Mouse (Mus musculus) midbrain, embryonic 12.5 days (tissue): Measurements from ENCODE around the gene Mapk8ip1. TPM values are rescaled to one million over a fixed set of nuclear protein-coding genes. Genes with fewer than 3 reads are reported as not detected.

ENCODE experiments used
- ATAC-seq: fragments of 200-750 bp; cut with Nextera tagmentation; 2 replicates; pipeline ENCODE4 v1.8.0; 2017; ENCODE audit warnings: low read depth, moderate TSS enrichment, moderate library complexity; ENCODE audit not compliant: low FRiP score
- H3K27ac ChIP-seq: fragments of 300-500 bp; sonication (generic); replicated peaks from 2 replicates; pipeline ENCODE4 v1.5.1; 2016; ENCODE audit warnings: mild to moderate bottlenecking
- H3K27me3 ChIP-seq: fragments of 300-500 bp; sonication (generic); 2 replicates; pipeline ENCODE4 v1.6.1; 2016; ENCODE audit warnings: mild to moderate bottlenecking
- H3K36me3 ChIP-seq: fragments of 300-500 bp; sonication (generic); 2 replicates; pipeline ENCODE4 v1.6.1; 2016
- H3K4me1 ChIP-seq: fragments of 300-500 bp; sonication (generic); 2 replicates; pipeline ENCODE4 v1.6.1; 2016
- H3K4me2 ChIP-seq: fragments of 300-500 bp; sonication (generic); replicated peaks from 2 replicates; pipeline ENCODE4 v1.6.1; 2016; ENCODE audit warnings: mild to moderate bottlenecking, moderate library complexity
- H3K4me3 ChIP-seq: fragments of 300-500 bp; sonication (generic); 2 replicates; pipeline ENCODE4 v1.5.1; 2016; ENCODE audit warnings: mild to moderate bottlenecking
- H3K9ac ChIP-seq: fragments of 300-500 bp; sonication (generic); replicated peaks from 2 replicates; pipeline ENCODE4 v1.6.1; 2016; ENCODE audit warnings: mild to moderate bottlenecking, moderate library complexity
- H3K9me3 ChIP-seq: fragments of 300-500 bp; sonication (generic); 2 replicates; pipeline ENCODE4 v1.6.1; 2016; ENCODE audit warnings: mild to moderate bottlenecking
- WGBS: fragments of 180-500 bp; shearing (Covaris S2); methylation state at CpG from one replicate; pipeline ENCODE4 v1.1.7; 2016; 5-methylcytosine and 5-hydroxymethylcytosine counted together
- polyA plus RNA-seq: library from polyadenylated mRNA; unstranded; fragments of >200 nt; fragmentation: Nextera tagmentation; extraction: Ambion mirVana; gene quantifications from 2 replicates; pipeline ENCODE4 v1.2.1, GENCODE M21; 2016

Gene Mapk8ip1
- 105 and 112 TPM in 2 replicates for polyA plus RNA-seq

- H3K9me3 ChIP-seq, result no peaks in the 10 kb centered on the region
- WGBS, result 2% methylated on average over 31 of the region's 59 CpGs
- H3K4me3 ChIP-seq, result peak within 1 kb of the TSS; percentile 83
- no peaks in the 10 kb centered on the region; the same call in 1 of the 2 replicates for H3K27me3 ChIP-seq
- H3K4me1 ChIP-seq, result peaks cover 44% of the 10 kb centered on the region
- peaks cover 25% of the 10 kb centered on the region for H3K36me3 ChIP-seq
- peak; percentile 69 for ATAC-seq
- peak within 1 kb of the TSS; percentile 61 for H3K27ac ChIP-seq
- peak within 1 kb of the TSS; percentile 89 for H3K4me2 ChIP-seq
- H3K9ac ChIP-seq, result peak within 1 kb of the TSS; percentile 96
These were observed at the start of gene Mapk8ip1 for GRCm38 (mm10) chr2:92401091-92401561. Gene Mapk8ip1, minus strand, starts transcription at chr2:92401263.

GRCm38 (mm10) chr2:92447121-92447740 lies 46.2 kb upstream of the Mapk8ip1 start:
- 75% methylated on average over 7 of the region's 7 CpGs for WGBS
- no peaks in the 10 kb centered on the region for H3K27me3 ChIP-seq
- no peak overlapping the region for H3K4me2 ChIP-seq
- H3K4me1 ChIP-seq, result 0 out of 2 replicates have a peak, but pooled peaks cover 2% of the 10 kb centered on the region
- no peak overlapping the region for H3K4me3 ChIP-seq
- H3K9ac ChIP-seq, result no peak overlapping the region
- H3K27ac ChIP-seq, result no peak overlapping the region
- H3K9me3 ChIP-seq, result no peaks in the 10 kb centered on the region
- no peaks in the 10 kb centered on the region for H3K36me3 ChIP-seq
- ATAC-seq, result no peak

DNA sequence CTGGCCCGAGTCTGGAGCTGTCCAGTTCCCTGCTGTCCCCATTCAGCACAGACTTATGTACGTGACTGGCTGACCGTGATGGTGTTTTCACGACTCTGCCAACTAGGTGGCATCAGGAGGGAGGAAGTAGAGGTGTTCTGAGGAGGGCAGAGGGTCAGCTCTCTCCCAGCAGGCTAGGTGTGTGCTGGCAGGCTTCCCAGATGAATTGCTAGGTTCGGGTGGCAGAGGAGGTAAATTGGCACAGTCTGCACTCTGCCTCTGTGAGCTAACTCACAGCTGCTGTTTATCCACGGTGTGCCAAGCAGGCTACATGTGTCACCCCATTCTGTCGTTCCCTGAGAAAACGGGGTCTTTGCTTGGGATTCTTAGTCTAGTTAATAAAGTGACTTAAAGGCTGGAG lies 45.6 kb upstream of the Mapk8ip1 start:
- Histone ChIP-seq H3K27me3 (no peaks in the 10 kb centered on the region), H3K27ac (no peak overlapping the region), H3K9ac (no peak overlapping the region), H3K4me3 (no peak overlapping the region), H3K36me3 (no peaks in the 10 kb centered on the region), H3K9me3 (no peaks in the 10 kb centered on the region), H3K4me1 (0 out of 2 replicates have a peak, but pooled peaks cover 2% of the 10 kb centered on the region), H3K4me2 (no peak overlapping the region)
- no peak for ATAC-seq
- 69% methylated on average over 8 of the region's 8 CpGs for WGBS

GRCm38 (mm10) chr2:92445890-92446289 lies 44.8 kb upstream of the Mapk8ip1 start:
- H3K4me3 ChIP-seq, result no peak overlapping the region
- WGBS, result 36% methylated on average over 9 of the region's 9 CpGs

DNA sequence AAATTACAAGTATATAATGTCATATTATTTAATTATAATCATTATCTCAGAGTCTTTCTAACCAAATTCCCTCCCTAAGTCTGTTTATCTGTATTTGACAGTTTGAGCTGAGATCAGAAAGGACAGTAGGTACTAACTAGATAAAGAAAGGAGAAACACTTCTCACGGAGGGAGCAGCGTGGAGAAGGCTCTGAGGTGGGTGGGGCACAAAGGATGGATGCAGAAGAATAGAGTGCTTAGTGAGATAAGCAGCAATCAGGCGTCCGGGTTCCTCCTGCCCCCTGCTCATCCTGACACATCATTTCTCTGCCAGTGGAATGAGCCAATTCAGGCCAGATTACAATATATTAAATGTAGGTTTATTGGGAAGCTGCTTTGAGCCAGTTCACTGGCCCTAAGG lies 43.3 kb upstream of the Mapk8ip1 start:
- no peaks in the 10 kb centered on the region for H3K27me3 ChIP-seq
- WGBS, result 45% methylated on average over 4 of the region's 4 CpGs
- 0 out of 2 replicates have a peak, but pooled peaks cover 2% of the 10 kb centered on the region for H3K4me1 ChIP-seq
- H3K27ac ChIP-seq, result no peak overlapping the region
- no peak overlapping the region for H3K4me2 ChIP-seq
- H3K36me3 ChIP-seq, result no peaks in the 10 kb centered on the region
- no peak for ATAC-seq
- no peak overlapping the region for H3K9ac ChIP-seq
- no peaks in the 10 kb centered on the region for H3K9me3 ChIP-seq
- no peak overlapping the region for H3K4me3 ChIP-seq

More at GRCm38 (mm10) chr2:92445890-92446289, 44.8 kb upstream of the Mapk8ip1 start:
- H3K4me1 ChIP-seq, result 0 out of 2 replicates have a peak, but pooled peaks cover 2% of the 10 kb centered on the region
- no peaks in the 10 kb centered on the region for H3K36me3 ChIP-seq
- H3K27me3 ChIP-seq, result no peaks in the 10 kb centered on the region
- H3K9ac ChIP-seq, result no peak overlapping the region
- no peaks in the 10 kb centered on the region for H3K9me3 ChIP-seq
- no peak overlapping the region for H3K4me2 ChIP-seq
- no peak overlapping the region for H3K27ac ChIP-seq
- no peak for ATAC-seq

DNA sequence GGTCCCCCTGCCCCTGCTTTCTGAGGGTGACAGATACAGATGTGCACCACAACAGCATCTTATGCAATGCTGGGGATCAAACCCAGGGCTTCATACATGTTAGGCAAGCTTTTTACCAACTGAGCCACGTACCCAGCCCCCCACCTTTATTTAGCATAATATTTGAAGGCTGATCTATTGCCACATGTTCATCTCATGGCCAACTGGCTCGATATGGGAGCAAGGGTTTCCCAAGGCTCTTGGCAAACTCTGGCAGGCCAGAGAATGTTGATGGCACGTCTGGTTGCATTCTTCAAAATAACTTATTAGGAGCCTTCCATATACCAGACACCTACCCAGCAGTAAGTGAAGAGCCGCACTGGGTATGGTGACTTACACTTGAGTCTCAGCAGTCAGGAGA lies 42.2 kb upstream of the Mapk8ip1 start:
- Histone ChIP-seq H3K4me1 (0 out of 2 replicates have a peak, but pooled peaks cover 2% of the 10 kb centered on the region), H3K27me3 (no peaks in the 10 kb centered on the region), H3K4me3 (no peak overlapping the region), H3K9ac (no peak overlapping the region), H3K9me3 (no peaks in the 10 kb centered on the region), H3K27ac (no peak overlapping the region), H3K4me2 (no peak overlapping the region), H3K36me3 (no peaks in the 10 kb centered on the region)
- 79% methylated on average over 4 of the region's 4 CpGs for WGBS
- no peak for ATAC-seq

DNA sequence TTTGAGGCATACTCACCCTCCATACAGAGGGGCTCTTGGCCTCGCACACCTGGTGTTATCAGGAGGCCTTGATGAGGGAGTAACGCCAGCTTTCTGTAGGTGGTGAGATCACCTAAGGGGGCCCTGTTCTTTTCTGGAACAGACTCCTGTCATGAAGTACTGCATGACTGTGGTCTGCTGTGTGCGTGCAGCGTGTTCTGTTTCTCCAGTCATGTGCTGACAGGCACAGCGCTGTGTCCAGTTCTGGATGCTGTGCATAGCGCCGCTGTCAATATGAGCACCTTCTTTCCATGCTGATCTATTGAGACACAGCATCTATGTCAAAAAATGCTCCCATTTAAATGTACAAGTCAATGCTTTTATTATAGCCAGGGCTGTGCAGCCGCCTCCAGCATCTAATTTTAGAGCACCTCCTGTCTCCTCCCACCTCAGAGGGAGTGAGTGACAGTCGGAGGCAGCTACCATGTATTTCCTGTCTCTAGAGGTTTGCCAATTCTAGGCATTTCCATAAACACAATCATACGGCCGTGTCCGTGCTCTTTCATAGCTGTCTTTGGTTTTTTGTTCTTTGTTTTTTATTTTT lies 41.4 kb upstream of the Mapk8ip1 start:
- 80% methylated on average over 12 of the region's 12 CpGs for WGBS

GRCm38 (mm10) chr2:92440432-92440831 lies 39.4 kb upstream of the Mapk8ip1 start:
- Histone ChIP-seq H3K9ac (no peak overlapping the region), H3K27ac (no peak overlapping the region), H3K9me3 (no peaks in the 10 kb centered on the region), H3K36me3 (no peaks in the 10 kb centered on the region), H3K4me1 (peaks cover 3% of the 10 kb centered on the region), H3K4me3 (no peak overlapping the region), H3K4me2 (no peak overlapping the region), H3K27me3 (peaks cover 2% of the 10 kb centered on the region; the same call in 1 of the 2 replicates)
- WGBS, result 71% methylated on average over 6 of the region's 6 CpGs
- no peak for ATAC-seq

More for the DNA sequence above, 41.4 kb upstream of the Mapk8ip1 start:
- no peak for ATAC-seq
- no peaks in the 10 kb centered on the region for H3K9me3 ChIP-seq
- no peaks in the 10 kb centered on the region for H3K36me3 ChIP-seq
- H3K9ac ChIP-seq, result no peak overlapping the region
- no peak overlapping the region for H3K27ac ChIP-seq
- H3K4me2 ChIP-seq, result no peak overlapping the region
- H3K27me3 ChIP-seq, result no peaks in the 10 kb centered on the region
- H3K4me3 ChIP-seq, result no peak overlapping the region
- peaks cover 5% of the 10 kb centered on the region for H3K4me1 ChIP-seq

GRCm38 (mm10) chr2:92438567-92438966 lies 37.5 kb upstream of the Mapk8ip1 start:
- no peak for ATAC-seq
- H3K27me3 ChIP-seq, result peaks cover 8% of the 10 kb centered on the region; the same call in 1 of the 2 replicates
- peaks cover 10% of the 10 kb centered on the region for H3K4me1 ChIP-seq
- no peaks in the 10 kb centered on the region for H3K36me3 ChIP-seq
- no peak overlapping the region for H3K4me3 ChIP-seq
- no peak overlapping the region for H3K4me2 ChIP-seq
- H3K9me3 ChIP-seq, result no peaks in the 10 kb centered on the region
- no peak overlapping the region for H3K9ac ChIP-seq
- no peak overlapping the region for H3K27ac ChIP-seq
- 59% methylated on average over 3 of the region's 3 CpGs for WGBS

DNA sequence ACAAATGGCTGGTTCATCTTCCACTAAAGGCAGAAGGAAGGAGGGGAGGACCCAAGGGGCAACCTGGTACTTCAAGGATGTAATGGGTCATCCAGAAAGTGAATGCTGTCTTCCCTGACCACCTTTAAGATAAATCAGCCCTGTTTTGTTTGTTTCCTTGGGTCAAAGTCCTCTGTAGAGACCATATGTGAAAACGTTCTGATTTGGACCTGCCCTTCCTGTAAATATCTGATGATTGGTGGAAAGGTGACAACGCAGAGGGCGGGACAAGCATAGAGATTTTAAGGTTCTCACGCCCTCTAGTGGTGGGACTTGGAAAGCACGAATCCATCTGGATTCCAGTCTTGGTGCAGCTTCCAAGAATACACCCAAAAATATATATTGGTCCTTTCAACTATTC lies 36.8 kb upstream of the Mapk8ip1 start:
- no peak overlapping the region for H3K9ac ChIP-seq
- H3K27me3 ChIP-seq, result peaks cover 8% of the 10 kb centered on the region; the same call in 1 of the 2 replicates
- H3K4me1 ChIP-seq, result peaks cover 13% of the 10 kb centered on the region
- peak overlapping the region; percentile 40; the same call in 1 of the 2 replicates for H3K4me2 ChIP-seq
- H3K36me3 ChIP-seq, result no peaks in the 10 kb centered on the region
- WGBS, result under 1% methylated on average over 5 of the region's 5 CpGs
- no peak overlapping the region for H3K27ac ChIP-seq
- ATAC-seq, result no peak
- H3K4me3 ChIP-seq, result no peak overlapping the region
- H3K9me3 ChIP-seq, result no peaks in the 10 kb centered on the region

- Histone ChIP-seq H3K36me3 (no peaks in the 10 kb centered on the region), H3K4me3 (no peak overlapping the region), H3K4me1 (peaks cover 18% of the 10 kb centered on the region), H3K9me3 (no peaks in the 10 kb centered on the region), H3K27me3 (peaks cover 8% of the 10 kb centered on the region; the same call in 1 of the 2 replicates), H3K27ac (no peak overlapping the region), H3K4me2 (no peak overlapping the region), H3K9ac (no peak overlapping the region)
- ATAC-seq, result no peak
- WGBS, result 81% methylated on average over 4 of the region's 4 CpGs
These were observed 36.3 kb upstream of the Mapk8ip1 start for GRCm38 (mm10) chr2:92437366-92437765.

DNA sequence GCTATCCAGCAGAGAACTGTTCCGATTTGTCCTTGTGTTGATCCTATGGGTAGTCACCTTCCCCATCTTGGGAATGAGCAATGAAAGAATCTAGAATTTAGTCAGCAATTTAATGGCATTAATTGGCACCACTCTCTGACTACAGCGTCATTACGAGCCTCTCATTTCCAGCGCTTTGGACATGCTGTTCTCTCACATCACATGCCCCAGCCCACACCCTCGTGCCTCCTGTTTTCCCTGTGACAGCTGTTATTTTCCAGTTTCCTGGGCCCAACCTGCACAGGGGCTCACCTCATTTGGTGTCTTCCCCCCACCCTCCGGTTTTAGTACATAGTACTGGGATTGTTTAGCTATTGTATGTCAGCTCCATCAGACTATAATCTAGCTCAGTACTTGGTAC lies 34.0 kb upstream of the Mapk8ip1 start:
- no peak for ATAC-seq
- H3K4me2 ChIP-seq, result peak overlapping the region; percentile 89; the same call in 1 of the 2 replicates
- peaks cover 40% of the 10 kb centered on the region for H3K4me1 ChIP-seq
- H3K36me3 ChIP-seq, result no peaks in the 10 kb centered on the region
- H3K27ac ChIP-seq, result no peak overlapping the region
- H3K9me3 ChIP-seq, result no peaks in the 10 kb centered on the region
- 68% methylated on average over 6 of the region's 6 CpGs for WGBS
- H3K27me3 ChIP-seq, result peaks cover 8% of the 10 kb centered on the region; the same call in 1 of the 2 replicates
- no peak overlapping the region for H3K4me3 ChIP-seq
- no peak overlapping the region; the same call in 1 of the 2 replicates for H3K9ac ChIP-seq
